Mouse (Mus musculus) naive thymus-derived CD4-positive, alpha-beta T cell, adult 2 months (primary cell): ENCODE data around the gene P2ry10.
"Not testable (repeated sequence)": the region's sequence is repeated elsewhere in the genome, so short reads cannot be mapped to it uniquely, and the experiment has no call there.

Experiments used
- DNase-seq: peaks from one replicate; pipeline ENCODE4 v3.0.0-alpha.2; 2011; ENCODE audit warnings: low read depth

Gene P2ry10

DNA sequence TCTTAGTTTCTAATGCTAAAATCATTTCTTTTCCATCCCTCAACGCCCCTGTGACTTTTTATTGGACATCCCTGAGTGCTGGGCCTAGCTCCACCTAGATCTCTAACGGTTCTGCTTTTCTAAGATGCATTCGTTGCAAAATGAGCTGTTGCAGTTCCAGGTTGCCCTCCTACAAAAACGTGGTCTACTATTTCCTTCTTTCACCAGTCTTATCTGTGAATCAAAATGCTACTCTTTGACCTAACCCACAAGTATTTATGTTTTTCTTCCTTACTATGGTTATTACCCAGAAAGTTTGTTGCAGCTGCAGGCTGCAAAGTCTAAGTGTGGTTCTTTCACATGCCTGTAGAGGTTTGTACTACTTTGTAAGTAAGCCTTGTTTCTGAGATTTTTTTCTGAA lies at the start of gene P2ry10:
TSS of gene P2ry10 (plus strand) at position 316 of the 400 bp plus-strand sequence.
- DNase-seq: peak; percentile 66

DNA sequence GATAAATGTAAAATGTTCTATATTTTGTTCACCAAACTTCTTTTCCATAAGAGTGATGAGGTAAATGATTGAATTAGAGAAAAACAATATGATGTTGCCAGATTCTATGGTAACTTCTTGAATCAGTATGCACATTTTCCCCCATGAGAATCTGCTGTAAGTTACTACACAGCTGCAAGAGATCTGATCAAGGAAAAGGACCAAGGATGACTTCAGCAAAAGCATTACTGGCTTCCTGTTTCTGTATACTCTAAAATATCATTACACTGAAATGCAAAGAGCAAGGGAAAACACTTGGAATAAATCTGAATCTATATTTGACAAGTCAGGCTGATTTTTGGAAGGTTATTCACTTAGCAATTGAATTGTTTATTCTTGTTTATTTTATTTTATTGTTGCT lies 49.1 kb upstream of the P2ry10 start:
- peak; percentile 5 for DNase-seq

DNA sequence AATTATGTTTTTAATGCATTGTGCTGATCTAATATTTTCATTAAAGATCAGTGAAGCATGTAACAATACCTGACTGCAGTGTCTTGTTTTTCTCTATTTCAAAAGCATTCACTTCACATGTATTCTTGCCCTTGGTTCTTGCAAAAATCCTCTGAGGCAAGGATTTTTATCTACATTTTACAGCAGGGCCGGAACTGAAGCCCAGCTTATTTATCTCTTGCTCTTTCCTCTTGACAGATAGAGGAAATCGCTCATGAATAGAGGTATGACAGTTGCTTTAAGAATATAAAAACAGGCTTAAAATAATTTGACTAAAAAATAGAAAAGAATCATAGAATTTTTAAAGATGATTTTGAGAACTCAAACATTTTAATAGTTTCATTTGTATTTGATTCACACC lies 48.7 kb upstream of the P2ry10 start:
- peak; percentile 7 for DNase-seq

DNA sequence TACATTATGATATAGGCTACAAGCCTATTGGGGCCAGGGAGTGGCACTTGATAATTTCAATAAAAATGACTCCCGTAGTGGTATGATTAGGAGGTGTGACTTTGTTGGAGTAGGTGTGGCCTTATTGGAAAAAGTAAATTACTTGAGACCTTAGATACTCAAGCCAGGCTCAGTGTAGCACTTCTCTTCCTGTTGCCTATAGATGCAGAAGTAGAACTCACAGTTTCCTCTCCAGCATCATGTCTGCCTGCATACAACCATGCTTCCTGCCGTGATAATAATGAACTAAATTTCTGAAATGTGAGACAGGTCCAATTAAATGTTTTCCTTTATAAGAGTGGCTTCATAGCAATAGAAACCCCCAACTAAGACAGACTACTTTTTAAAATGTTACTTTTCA lies 45.9 kb upstream of the P2ry10 start:
- DNase-seq: peak; percentile 4

DNA sequence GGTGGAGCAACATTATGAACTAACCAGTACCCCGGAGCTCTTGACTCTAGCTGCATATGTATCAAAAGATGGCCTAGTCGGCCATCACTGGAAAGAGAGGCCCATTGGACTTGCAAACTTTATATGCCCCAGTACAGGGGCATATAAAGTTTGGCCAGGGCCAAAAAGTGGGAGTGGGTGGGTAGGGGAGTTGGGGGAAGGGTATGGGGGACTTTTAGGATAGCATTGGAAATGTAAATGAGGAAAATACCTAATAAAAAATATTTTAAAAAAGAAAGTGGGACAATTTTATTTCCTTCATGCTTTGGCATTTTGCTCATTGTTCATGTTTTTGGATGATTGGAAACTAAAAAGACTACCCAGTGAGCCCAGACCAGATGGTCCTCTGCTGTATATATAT lies 4.9 kb upstream of the P2ry10 start:
- DNase-seq: not testable (repeated sequence)

DNA sequence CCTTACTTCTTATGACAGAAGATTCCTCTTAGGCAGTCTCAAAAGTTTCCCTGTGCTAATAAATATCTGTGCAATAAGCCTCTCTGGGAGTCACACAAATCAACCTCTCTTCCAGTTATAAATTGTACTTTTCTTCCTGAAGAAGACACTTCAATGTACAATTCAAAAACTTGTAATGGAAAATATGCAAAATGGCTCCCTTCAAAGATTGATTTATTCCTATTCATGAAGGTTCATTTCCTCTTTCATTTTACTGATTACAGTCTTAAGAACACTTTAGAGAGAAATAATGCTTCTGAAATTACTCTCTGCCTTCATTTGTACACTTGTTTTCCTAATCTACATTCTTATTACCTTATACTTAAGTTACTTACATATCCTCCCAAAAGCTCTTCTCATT lies 4.0 kb upstream of the P2ry10 start:
- DNase-seq: no peak

DNA sequence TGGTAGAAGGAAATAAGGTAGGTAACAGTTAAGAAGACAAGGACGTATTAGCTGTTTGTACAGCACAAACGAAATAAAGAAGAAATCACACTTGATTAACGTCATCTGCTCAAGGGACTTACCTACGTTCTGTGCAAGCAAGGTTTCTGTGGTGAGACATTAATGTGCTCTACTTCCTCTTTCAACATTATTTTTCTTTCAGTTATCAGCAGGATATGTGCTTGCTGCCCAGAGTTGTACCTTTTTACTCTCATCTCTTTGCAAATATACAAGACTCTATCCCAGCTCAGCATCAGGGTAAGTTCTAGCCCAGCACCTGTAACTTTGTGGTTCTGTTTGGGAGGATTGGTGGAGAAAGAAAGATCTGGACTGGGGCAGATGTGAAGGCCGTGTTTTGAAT lies 839 bp downstream of the P2ry10 start:
- peak; percentile 79 for DNase-seq

DNA sequence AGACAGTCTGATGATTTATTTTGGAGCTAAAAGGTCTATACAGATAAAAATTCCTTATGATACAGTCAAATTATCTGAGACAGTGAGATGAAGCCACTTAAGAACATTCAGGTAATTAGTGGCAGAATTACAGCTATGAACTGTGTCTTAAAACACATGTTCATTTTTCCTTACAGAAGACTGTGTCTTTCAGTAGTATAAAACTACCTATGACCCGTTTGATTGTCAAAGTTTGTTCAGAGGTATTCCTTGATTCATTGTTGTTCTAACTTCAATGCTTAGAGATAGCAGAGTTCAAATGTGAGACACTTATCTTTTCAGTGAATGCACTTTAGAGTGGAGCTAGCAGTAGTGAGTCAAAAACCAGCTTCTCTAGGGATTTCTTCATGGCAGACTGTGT lies 1.6 kb downstream of the P2ry10 start:
- DNase-seq: no peak

DNA sequence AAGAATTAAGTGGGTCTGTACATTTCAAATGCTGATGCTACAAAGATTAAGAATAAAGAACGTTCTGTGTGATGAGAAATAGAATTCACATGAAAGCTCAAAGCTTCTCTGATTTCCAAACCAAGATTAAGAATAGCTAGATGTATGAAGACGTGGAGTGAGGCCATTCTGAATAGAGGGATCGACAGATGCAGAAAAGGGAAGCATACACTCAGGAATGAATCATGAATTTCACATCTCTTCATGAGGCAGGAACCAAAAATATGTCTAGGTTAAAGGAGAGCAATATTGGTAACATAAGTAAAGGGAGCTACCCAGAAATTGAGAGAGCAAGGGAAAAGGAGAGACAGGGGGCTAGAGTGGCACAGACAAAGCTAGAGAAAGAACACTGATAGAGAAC lies 7.3 kb downstream of the P2ry10 start:
- DNase-seq: no peak

DNA sequence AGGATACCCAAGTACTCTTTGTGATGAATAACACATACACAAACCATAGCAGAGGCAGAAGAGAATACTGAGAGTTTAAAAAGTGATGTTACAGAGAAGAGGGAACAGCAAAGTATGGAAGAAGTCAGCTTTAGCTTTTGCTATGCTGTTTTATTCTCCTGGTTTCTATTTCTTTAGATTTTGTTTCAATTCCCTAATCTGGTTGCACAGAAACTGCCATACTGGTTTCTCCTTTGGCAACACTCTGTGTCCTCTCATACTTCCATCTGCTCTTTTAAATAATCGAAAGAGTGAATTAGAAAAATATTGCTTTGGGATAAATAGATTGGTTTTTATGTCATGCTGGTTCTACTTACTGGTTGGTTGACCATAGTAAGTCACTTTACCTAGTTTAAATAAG lies 28.0 kb downstream of the P2ry10 start:
- no peak for DNase-seq

DNA sequence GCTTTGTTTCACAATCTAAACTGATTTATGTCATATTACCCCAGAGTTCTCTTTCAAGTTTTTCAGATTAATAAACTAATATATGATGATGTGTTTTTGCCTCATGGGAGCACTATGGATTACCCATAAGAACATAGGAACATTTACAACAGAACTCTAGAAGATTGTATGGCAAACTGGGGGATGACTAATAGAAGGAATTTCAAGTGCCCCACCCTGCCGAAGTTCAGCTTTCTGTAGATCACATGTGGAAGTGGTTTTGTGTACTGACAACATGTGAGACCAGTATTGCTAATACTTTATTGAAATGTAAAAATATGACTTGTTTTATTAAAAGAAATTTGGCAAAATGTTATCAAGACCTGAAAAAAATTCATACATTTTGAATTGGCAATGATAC lies 28.7 kb downstream of the P2ry10 start:
- DNase-seq: no peak

DNA sequence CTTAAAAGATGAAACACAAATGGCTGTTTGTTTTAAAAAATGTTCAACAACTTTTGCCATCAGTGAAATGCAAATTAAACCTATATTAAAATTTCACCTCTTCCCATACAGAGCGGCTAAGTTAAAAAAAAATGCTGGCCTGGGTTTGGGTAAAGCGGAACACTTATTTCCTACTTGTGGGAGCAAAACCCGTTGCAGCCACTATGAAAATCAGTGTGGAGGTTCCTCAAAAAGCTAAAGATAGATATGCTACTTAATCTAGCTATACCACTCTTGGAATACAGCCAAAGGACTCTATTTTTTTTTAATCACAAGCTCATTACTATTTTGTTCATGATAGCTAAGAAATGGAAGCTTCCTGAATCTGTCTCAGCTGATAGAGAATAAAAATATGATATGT lies 54.9 kb downstream of the P2ry10 start:
- no peak for DNase-seq

DNA sequence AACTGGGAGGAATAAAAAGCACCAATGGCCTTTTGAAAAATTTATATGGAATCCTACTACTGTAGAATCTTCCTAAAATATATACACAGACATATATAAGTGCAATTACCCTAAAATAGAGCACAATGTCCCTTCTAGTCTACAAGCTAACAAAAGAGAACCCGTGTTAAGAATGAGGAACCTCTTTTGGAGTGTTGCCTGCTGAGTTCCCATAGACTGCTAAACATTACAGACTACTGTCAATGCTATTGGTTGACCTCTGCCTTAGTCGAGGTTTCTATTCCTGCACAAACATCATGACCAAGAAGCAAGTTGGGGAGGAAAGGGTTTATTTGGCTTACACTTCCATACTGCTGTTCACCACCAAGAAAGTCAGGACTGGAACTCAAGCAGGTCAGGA lies 55.6 kb downstream of the P2ry10 start:
- DNase-seq: no peak

DNA sequence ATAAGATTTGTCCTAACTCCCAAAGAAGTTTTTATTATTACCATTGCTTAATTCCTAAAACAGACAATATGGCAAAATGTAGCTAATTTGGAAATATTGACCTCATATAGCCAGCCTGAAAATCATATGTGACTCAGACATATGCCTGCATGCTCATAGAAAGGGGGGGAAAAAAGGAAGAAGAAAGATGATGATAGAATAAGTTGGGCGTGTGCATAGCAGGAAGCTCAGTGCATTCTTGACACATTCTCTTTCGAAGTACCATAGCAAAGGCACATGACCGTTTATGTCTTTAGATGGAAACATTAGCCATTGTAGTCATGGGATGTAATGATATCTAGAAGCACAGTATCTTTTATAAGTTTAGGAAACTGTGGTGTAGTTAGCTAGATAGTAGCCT lies 60.4 kb downstream of the P2ry10 start, which contains the start of gene P2ry10b:
TSS of gene P2ry10b (plus strand) at position 247 of the 400 bp plus-strand sequence.
- DNase-seq: peak; percentile 35

DNA sequence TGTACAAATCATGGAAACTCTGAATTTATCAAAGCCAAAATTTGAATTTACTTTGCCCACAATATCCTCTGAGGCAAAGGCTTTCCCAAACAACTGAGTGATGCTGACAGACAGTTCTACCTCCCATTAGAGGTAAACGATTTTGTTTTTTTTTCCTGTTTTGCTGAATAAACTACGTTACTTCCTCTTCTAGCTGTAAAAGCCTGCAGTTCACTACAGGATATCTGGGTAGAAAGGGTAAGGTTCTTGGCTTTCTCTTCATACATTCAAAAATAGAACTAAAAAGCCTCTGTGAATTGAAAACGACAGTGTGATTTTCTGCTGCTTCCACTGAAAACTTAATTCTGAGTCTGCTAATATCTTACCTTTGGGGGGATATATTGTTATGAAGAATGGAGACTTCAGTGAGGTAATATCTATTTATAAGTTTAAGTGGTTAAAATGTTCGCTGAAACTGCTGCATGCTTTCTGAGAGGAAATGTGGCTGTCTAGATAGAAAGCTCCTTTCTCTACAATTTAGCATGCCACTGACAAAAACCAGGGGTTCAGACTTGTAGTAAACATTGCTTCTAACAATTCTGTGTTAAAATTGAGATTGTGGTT lies 61.2 kb downstream of the P2ry10 start:
- peak; percentile 63 for DNase-seq

DNA sequence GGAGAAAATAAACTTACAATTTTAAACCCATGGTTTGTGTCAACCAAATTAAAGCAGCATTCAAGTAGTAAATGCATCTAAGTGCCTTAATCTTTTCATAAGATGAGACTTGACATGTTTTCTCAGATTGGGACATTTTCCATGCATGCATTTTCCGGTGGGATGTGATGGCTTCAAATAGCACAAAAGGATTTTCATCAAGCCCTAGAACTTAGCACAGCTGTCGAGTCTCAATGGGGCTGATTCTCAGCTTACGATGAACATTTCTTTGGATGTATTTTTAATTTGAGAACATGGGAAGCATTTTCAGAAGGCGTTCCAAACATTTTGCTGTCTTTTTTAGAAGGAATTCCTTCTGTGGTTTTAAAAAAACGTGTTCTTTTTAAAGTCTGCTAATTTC lies 61.7 kb downstream of the P2ry10 start:
- peak; percentile 45 for DNase-seq

DNA sequence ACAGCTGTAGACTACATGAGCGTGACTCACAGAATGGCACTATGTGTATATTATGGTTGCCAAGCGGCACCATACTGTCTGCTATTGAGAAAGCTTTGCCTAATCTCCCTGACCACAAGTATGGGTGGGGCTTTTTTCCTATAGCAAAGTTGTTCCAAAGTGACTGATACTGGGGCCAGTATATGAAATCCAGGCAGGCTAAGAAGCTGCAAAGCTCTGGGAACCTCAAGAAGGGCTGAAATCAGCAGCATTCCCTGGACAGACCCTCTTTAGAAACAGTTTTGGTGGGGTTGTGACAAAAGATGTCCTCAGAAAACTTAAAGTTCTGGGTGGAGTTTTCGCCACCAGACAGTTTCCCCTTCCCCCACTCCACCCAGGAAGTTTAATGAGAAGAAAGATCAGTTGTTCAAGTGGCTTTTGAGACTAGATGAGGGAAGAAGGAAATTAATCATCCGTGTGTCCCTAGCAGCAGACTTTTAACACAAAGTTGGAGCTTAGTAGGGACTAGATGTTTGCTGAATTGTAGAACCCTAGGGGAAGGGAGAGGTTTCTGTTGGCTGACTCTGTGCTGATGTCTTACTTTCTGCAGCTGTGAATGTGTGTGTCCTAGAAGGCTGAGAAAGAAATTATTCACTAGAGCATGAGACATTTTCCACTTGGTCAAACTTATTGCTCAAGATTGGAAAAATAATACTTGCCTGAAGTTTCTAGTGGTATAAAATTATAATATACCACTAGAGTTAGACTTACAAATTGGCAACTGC lies 62.6 kb downstream of the P2ry10 start:
- DNase-seq: peak; percentile 76
